Mouse (Mus musculus) megakaryocyte, embryonic 14.5 days (primary cell): ENCODE measurements at regions not wholly inside any gene's neighbourhood (a gene's known extent, or its start where the extent isn't known, plus 50 kb on each side); places are given as distances from the start of the nearest gene placed in this dataset.

ENCODE experiments used
- H3K27me3 ChIP-seq: replicated peaks from 2 replicates; pipeline ENCODE3; 2012; ENCODE audit warnings: inconsistent platforms
- H3K36me3 ChIP-seq: replicated peaks from 2 replicates; pipeline ENCODE3; 2012; ENCODE audit warnings: low read length, inconsistent platforms, mixed read lengths
- H3K4me1 ChIP-seq: 2 replicates; pipeline ENCODE4 v1.6.1; 2012; ENCODE audit warnings: inconsistent platforms
- H3K4me3 ChIP-seq: replicated peaks from 2 replicates; pipeline ENCODE3; 2012; ENCODE audit warnings: moderate library complexity, mild to moderate bottlenecking, inconsistent platforms
- H3K9me3 ChIP-seq: 2 replicates; pipeline ENCODE4 v1.6.1; 2012; ENCODE audit warnings: inconsistent platforms
- FLI1 ChIP-seq: IDR thresholded peaks from 2 replicates; pipeline ENCODE4 v1.6.1; 2012; ENCODE audit warnings: low read length, inconsistent platforms, mixed read lengths
- GATA1 ChIP-seq: IDR thresholded peaks from 3 replicates; pipeline ENCODE4 v1.6.1; 2012; ENCODE audit warnings: mixed read lengths, low read length, inconsistent platforms, borderline replicate concordance

GRCm38 (mm10) chr10:115664567-115664966, 77.0 kb upstream of the Lgr5 start:
- H3K9me3 ChIP-seq: peaks cover 34% of the 10 kb centered on the region
- no peak overlapping the region for H3K4me3 ChIP-seq
- no peaks in the 10 kb centered on the region for H3K4me1 ChIP-seq
- H3K36me3 ChIP-seq: no peaks in the 10 kb centered on the region
- H3K27me3 ChIP-seq: no peaks in the 10 kb centered on the region
- TF ChIP-seq GATA1 (no peak), FLI1 (no peak)

GRCm38 (mm10) chr10:115676661-115677060, 89.1 kb upstream of the Lgr5 start:
- peaks cover 16% of the 10 kb centered on the region for H3K9me3 ChIP-seq
- TF ChIP-seq FLI1: no peak
- no peak for TF ChIP-seq GATA1
- H3K4me3 ChIP-seq: no peak overlapping the region
- H3K27me3 ChIP-seq: no peaks in the 10 kb centered on the region
- H3K36me3 ChIP-seq: no peaks in the 10 kb centered on the region
- H3K4me1 ChIP-seq: no peaks in the 10 kb centered on the region

- TF ChIP-seq GATA1 (no peak), FLI1 (no peak)
- Histone ChIP-seq H3K9me3 (peaks cover 15% of the 10 kb centered on the region; the same call in 1 of the 2 replicates), H3K36me3 (no peaks in the 10 kb centered on the region), H3K4me3 (no peak overlapping the region), H3K27me3 (no peaks in the 10 kb centered on the region), H3K4me1 (no peaks in the 10 kb centered on the region)
Measured at GRCm38 (mm10) chr10:115681115-115681514, 93.5 kb upstream of the Lgr5 start.

GRCm38 (mm10) chr10:115691939-115692338, 104.4 kb upstream of the Lgr5 start:
- H3K4me1 ChIP-seq: no peaks in the 10 kb centered on the region
- H3K27me3 ChIP-seq: no peaks in the 10 kb centered on the region
- no peak for TF ChIP-seq FLI1
- TF ChIP-seq GATA1: no peak
- no peaks in the 10 kb centered on the region for H3K36me3 ChIP-seq
- H3K4me3 ChIP-seq: no peak overlapping the region
- peaks cover 56% of the 10 kb centered on the region for H3K9me3 ChIP-seq

GRCm38 (mm10) chr10:115693986-115694833, 106.6 kb upstream of the Lgr5 start:
- H3K36me3 ChIP-seq: no peaks in the 10 kb centered on the region
- H3K4me1 ChIP-seq: no peaks in the 10 kb centered on the region
- H3K9me3 ChIP-seq: peaks cover 49% of the 10 kb centered on the region
- peak overlapping the region; percentile 14 for H3K4me3 ChIP-seq
- H3K27me3 ChIP-seq: no peaks in the 10 kb centered on the region
- TF ChIP-seq FLI1 (no peak), GATA1 (no peak)

GRCm38 (mm10) chr10:115702358-115702757, 114.3 kb upstream of the Tspan8 start:
- H3K4me1 ChIP-seq: no peaks in the 10 kb centered on the region
- H3K36me3 ChIP-seq: no peaks in the 10 kb centered on the region
- H3K4me3 ChIP-seq: no peak overlapping the region
- TF ChIP-seq FLI1 (no peak), GATA1 (no peak)
- no peaks in the 10 kb centered on the region for H3K27me3 ChIP-seq
- H3K9me3 ChIP-seq: peaks cover 36% of the 10 kb centered on the region

- Histone ChIP-seq H3K4me3 (no peak overlapping the region), H3K9me3 (peaks cover 18% of the 10 kb centered on the region), H3K27me3 (no peaks in the 10 kb centered on the region), H3K36me3 (no peaks in the 10 kb centered on the region), H3K4me1 (no peaks in the 10 kb centered on the region)
- no peak for TF ChIP-seq GATA1
- TF ChIP-seq FLI1: no peak
Measured at GRCm38 (mm10) chr10:115708623-115709022, 108.0 kb upstream of the Tspan8 start.

GRCm38 (mm10) chr10:115713896-115714295, 102.7 kb upstream of the Tspan8 start:
- Histone ChIP-seq H3K4me3 (no peak overlapping the region), H3K36me3 (no peaks in the 10 kb centered on the region), H3K9me3 (peaks cover 27% of the 10 kb centered on the region), H3K27me3 (no peaks in the 10 kb centered on the region), H3K4me1 (no peaks in the 10 kb centered on the region)
- no peak for TF ChIP-seq FLI1
- no peak for TF ChIP-seq GATA1

- Histone ChIP-seq H3K4me1 (no peaks in the 10 kb centered on the region), H3K4me3 (no peak overlapping the region), H3K9me3 (peaks cover 27% of the 10 kb centered on the region), H3K27me3 (no peaks in the 10 kb centered on the region), H3K36me3 (no peaks in the 10 kb centered on the region)
- no peak for TF ChIP-seq FLI1
- no peak for TF ChIP-seq GATA1
Measured at GRCm38 (mm10) chr10:115716178-115716577, 100.5 kb upstream of the Tspan8 start.

GRCm38 (mm10) chr10:115717064-115717463, 99.6 kb upstream of the Tspan8 start:
- no peaks in the 10 kb centered on the region for H3K4me1 ChIP-seq
- H3K27me3 ChIP-seq: no peaks in the 10 kb centered on the region
- no peak overlapping the region for H3K4me3 ChIP-seq
- TF ChIP-seq GATA1 (no peak), FLI1 (no peak)
- H3K9me3 ChIP-seq: peaks cover 27% of the 10 kb centered on the region
- no peaks in the 10 kb centered on the region for H3K36me3 ChIP-seq
